Mouse (Mus musculus) left cerebral cortex, postnatal 36 days (tissue): ENCODE data around the gene Rps6kl1. TPM values are rescaled to one million over a fixed set of nuclear protein-coding genes. Genes with fewer than 3 reads are reported as not detected.
A peak's percentile ranks its signal among the peaks of the same experiment; 100 is the strongest.

ENCODE experiments used
- DNase-seq, 2 experiments: peaks; one replicate each; pipeline ENCODE4 v3.0.0; 2021 to 2022; ENCODE audit warnings: low spot score in 2 of 2, mixed read lengths in 1 of 2
- intact Hi-C: fragments of 180-260 bp; cut with DNase I; formaldehyde crosslinking; loops from one replicate; pipeline ENCODE4 v1.15.1; 2025
- total RNA-seq, 2 experiments: library from RNA; stranded (reverse); gene quantifications; 2 replicates each; pipeline ENCODE4 v1.2.3; 2021

Rps6kl1 gene
- total RNA-seq, 2 experiments from 2014 or later = 35.8 to 39.1 TPM

DNA sequence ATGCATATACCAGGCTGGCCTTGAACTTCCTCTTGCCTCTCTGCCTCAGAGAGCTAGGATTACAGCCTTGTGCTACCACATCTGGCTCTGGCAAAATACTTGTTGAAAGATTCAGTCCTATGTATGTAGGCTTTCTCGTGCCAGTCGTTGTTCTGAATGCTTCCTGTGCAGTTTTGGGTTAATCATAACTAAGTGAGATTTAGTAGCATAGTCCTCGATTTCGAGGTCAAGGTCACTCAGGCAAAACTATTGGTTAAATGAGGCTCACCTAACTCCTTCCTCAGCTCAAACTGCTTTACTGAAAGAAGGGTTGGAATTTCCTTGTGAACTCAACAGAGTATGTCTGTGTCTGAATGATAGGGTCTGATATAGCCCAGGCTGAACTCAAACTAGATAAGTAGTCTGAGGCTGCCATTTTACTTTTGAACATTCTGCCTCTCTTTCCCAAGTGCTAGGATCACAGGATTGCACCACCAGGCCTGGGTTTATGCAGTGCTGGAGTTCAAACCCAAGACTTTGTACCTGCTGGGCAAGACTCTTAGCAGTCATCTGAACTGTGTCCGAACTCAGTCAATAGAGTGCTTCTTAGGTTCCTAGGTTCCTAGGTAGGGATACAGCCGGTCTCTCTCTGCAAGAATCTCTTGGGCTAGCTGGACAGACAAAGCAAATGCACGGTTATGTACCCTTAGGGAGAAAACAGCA is 38.4 kb downstream of the Rps6kl1 start:
- DNase-seq = no peak
- intact Hi-C loops = no loop called here

DNA sequence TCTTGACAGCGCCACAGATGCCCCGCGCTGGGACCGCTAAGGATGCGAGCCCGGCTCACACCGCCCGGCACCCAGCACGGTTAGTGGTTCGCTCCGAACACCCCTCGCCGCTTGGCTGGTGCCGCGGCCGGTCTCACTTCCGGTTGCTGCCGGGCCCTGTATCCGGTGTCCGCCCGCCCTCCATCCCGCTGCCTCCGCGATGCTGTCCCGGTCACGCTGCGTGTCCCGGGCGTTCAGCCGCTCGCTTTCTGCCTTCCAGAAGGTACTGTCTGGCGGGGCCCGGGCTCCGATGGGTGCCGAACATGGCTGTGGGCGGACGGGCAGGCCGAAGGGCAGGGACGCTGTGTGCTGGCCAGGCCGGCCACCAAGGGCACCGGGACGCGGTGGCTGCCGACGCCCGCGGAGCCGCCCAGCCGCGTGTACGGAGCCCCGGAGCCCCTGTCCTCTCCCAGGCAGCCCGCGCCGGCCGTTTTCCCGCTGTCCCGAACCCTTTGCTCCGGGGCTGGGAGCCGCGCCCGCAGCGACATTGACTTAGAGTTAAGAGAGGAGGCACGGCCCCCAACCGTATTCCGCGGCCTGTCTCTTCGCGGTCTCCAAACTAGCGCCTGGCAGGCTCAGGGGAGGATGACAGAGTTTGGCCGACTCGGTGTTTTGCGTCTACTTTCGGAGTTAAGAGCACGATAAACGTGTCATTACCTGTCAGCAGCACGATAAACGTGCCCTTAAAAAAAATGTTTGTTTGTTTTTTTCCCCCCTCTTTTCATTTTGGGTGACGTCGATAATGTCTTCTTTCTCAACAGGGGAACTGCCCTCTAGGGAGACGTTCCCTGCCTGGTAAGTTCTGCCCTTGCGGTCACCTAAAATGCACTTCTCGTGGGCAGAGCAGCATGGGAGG is 40.1 kb downstream of the Rps6kl1 start, which contains the start of the genes Prox2 and Dlst:
TSS of gene Prox2 (minus strand) at position 62 of the 895 bp plus-strand sequence.
TSS of gene Dlst (plus strand) at position 136 of the 895 bp plus-strand sequence.
- intact Hi-C loops = no loop called here

DNA sequence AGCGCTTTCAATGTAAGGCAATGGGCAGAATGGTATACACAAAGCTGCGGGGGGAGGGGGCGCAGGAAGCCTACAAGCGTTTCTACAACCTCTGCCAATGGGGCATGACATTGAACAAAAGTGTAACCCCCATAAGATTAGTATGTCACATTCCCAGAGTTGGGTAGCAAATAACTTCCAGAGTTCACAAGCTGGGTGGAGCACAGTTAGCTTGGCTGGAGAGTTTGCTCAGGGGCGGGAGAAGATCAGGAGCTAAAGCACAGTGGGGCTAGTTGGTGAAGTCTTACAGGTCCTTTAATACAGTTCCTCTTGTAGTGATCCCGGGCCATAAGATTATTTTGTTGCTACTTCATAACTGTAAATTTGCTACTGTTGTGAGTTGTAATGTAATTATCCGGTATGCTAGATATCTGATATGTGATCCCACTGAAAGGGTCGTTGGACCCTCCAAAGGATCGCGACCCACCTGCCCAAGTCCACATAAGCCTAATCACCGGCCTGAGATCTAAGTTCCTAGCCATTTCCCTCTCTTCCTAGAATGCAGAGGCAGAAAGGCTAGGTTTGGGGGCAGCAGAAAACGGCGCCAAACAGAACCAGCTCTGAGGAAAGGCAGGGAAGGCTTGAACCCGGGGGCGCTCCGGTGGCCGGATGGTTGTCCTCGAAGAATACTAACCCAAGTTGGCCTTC is 40.9 kb downstream of the Rps6kl1 start:
- no peak for DNase-seq
- intact Hi-C loops = no loop called here

More for the DNA sequence above, 40.1 kb downstream of the Rps6kl1 start, which contains the start of the genes Prox2 and Dlst:
- DNase-seq = peak; percentile 88 to 91

DNA sequence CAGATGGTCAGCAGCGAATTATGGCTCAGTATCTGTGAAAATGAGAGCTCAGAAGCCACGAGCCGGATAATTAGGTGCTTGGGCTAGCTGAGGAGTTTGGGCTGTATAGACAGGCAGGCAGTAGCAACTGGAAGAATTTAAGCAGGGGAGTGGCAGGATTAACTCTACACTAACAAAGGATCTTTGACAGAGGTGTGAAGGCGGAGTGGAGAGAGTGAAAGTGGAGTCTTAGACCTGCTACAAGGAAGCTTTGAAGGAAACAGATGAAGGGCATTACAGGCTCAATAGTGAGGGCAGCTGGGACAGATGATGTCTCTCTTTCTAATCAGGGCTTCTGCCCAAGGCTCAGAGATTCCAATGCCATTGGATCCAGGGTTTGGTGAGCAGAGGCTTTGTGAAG is 41.6 kb downstream of the Rps6kl1 start:
- intact Hi-C loops = no loop called here
- no peak for DNase-seq

DNA sequence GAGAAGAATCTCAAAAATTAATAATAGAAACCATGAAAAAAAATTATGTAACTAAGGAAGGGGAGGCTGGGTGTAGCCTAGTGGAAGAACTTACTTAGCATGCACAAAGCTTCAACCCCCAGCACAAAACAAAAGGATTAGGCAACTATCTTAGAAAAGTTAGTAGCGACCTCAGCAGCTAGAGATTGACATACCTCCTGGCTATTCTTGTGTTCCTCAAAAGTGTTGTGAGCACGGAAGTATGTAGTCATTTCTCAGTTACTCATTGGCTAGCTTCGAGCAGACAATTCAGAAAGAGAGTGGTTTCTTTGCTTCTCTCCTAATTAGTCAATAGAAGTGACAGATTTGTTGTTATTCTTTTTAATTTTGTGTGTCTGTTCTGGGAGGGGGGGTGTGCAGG is 42.4 kb downstream of the Rps6kl1 start:
- no peak for DNase-seq
- intact Hi-C loops = no loop called here

DNA sequence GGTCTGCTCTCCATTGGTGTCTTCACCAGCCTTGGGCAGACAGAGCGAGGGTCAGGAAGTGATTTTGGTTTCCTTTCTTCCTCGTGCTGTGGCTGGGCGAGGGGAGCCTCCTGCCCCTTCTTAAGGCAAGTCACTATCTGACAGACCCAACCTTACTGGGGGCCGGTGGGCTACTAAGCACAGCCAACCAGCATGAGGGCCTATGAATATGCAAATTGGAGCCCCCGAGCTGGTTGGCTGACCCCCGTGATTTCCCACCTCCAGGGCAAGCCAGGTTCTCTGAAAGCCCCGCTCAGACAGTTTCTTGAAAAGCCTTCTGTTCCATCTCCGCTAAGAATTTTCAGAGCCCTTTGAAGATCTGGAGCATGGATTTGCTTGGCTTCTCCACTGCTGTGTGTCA is 44.8 kb downstream of the Rps6kl1 start:
- DNase-seq = no peak
- intact Hi-C loops = no loop called here

DNA sequence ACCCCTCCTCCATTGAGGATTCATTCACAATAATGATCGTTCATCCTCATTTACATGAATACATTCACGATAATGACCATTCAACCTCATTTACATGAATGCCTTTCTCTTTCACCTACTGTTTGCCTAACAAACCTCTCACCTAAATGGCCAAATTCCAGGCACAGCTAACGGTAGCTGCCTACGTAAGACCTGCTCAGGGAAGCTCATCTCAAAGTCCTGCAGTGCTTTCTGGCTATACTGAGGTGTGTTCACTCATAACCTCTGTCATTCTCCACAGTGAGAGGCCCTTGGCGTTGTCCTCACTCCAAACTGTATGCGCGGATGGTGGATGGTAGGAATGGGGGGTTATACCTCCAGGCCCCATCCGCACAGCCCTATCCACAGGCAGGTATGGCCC is 46.3 kb downstream of the Rps6kl1 start:
- intact Hi-C loops = no loop called here
- DNase-seq = no peak

DNA sequence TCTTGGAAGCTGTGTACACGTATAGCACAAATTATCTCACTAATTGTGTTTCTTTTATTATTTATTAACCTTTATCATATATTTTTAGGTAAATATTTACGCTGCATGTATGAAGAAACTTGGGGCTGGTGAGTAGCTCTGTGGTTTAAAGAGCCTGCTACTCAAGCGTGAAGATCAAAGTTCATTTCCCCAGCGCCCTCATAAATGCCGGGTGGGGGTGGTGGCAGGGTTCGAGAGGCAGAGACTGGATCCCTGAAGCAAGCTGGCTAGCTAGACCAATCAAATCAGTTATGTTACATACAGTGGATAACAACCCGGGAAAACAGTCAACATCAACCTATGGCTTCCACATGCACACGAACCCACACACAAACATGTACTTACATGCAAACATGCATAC is 48.0 kb downstream of the Rps6kl1 start:
- DNase-seq = no peak
- intact Hi-C loops = no loop called here

DNA sequence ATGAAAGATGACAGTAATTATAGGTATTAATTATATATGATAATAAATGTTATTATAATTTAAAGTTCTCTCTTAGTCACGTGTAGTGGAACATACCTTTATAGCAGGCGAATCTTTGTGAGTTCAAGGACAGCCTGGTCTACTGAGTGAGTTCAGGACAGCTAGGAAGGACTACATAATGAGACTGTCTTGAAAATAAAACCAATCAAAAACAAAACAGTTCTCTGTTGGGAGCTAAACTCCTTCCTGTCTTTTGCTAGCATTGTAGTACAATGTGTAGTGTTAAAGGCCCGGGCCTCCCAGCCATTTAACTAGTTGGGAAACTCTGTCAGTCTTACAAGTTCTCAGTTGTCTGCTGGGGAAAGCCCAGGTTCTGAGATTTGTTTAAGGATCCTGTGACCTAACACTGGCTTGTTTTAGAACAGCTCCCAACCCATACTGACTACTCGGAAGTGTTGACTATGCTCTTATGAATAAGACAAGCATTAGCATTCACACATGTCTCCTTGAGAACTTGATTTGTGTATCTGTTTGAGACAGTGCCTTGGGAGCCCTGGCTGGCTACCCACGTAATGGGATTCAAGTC is 49.5 kb downstream of the Rps6kl1 start:
- intact Hi-C loops = no loop called here

DNA sequence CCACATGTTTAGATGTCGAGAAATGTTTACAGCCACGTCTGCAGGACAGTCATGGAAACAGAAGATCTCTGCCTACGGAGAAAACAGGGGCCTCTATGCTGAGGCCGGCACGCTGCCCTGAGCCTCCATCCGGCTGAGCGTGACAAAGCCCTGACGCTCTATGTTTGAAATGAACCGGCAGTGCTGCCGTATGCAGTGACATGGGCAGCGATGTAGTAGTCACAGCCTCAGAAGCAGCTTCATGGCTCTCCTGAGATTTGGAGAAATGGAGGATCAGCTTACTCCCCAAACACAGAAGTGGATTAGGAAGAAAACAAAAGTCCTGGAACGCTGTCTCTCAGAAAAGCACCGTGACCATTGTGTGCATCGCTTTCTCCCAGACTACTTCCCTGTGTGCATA is 50.1 kb downstream of the Rps6kl1 start:
- intact Hi-C loops = no loop called here
- no peak for DNase-seq

More for the DNA sequence above, 49.5 kb downstream of the Rps6kl1 start:
- DNase-seq = no peak

DNA sequence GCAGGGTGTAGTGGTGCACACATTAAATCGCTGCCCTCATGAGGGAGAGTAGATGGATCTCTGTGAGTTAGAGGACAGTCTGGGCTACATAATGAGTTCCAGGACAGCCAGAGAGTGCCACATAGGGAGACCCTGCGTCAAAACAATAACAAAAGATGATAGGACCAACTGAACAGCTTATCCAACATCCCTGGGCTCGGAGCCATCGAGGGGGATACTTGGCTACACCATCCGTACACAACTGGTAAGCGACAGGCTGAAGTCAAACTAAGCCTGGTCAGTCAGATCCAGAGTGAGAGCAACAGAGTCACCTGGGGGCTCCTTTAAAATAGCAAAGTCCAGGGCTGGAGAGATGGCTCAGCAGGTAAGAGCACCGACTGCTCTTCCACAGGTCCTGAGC is 55.2 kb downstream of the Rps6kl1 start:
- no peak for DNase-seq
- intact Hi-C loops = no loop called here

DNA sequence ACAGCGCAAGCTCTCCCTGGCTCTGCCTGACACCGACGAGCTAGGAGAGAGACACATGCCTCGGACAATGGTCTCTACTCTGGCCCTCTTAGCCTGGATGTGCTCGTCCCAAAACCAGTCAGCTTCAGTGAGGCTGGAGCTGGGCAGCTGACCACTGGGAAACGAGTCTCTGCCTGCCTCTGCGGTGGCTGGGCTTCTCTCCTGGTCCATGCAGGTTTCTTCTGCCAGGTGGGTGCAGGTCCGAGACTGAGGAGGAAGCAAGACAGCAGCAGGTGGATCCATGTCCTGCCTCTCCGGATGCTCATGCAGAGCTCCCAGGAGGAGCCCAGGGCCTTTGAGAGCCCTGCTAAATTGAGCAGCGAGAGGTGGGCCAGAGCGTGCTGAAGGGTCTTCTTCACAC is 55.9 kb downstream of the Rps6kl1 start:
- intact Hi-C loops = no loop called here

DNA sequence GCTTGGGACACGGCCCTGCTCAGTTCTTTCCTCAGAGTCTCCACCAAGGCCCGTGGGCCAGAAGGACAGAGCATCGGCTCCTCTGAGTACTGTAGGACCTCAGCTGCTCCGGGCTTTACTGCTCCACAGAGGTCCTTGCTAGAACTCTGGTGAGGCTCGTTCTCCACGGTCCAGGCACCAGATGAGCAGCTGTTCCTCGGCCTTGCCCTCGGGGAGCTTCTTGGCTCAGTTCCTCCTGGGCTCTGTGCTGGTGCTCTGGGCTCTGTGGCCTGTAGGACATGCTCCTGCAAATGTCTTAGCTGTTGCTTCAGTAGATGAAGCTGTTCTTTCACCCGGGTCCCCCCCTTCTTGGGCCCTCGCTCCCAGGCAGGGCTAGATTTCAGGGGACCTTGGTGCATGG is 56.4 kb downstream of the Rps6kl1 start:
- no peak for DNase-seq
- intact Hi-C loops = no loop called here

More for the DNA sequence above, 55.9 kb downstream of the Rps6kl1 start:
- no peak for DNase-seq

DNA sequence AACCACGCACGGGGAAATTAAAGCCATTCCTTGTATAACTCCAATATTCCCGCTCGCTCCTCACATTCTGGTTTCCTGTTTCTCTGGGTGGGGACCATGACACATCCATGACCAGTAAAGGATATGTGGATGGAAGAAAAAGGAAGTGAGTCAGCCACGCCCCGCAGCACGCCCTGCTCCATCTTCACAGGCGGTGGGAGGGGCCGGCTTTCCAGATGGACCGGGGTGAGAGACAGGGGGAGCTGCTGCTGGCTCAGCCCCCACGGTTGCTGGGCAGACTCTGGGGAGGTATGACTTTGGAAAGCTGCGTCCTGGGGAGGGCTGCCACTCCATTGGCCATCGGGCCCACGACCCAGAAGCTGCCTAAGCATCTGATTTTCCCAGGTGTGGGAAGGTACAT is 57.1 kb downstream of the Rps6kl1 start:
- intact Hi-C loops = no loop called here
- DNase-seq = peak; percentile 58 to 59

DNA sequence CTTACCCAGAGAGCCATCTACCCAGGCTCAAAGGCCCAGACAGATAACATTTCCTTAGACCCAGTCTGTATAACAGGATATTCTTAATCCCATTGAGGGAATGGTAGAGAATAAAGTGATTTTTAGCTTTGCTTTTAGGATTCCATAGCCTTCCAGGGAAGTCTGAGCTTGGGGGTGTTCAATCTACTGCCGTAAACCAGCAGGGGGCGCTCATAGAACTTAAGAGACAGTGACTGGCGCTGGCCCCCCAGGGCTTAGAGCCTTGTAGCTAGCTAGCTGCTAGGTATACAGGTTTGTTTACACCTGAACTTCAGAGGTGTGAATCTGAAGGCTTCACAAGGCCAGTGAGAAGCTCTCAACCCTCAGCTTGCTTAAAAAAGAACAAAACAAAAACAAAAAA is 58.9 kb downstream of the Rps6kl1 start:
- peak; percentile 29 to 46 for DNase-seq
- intact Hi-C loops = no loop called here

DNA sequence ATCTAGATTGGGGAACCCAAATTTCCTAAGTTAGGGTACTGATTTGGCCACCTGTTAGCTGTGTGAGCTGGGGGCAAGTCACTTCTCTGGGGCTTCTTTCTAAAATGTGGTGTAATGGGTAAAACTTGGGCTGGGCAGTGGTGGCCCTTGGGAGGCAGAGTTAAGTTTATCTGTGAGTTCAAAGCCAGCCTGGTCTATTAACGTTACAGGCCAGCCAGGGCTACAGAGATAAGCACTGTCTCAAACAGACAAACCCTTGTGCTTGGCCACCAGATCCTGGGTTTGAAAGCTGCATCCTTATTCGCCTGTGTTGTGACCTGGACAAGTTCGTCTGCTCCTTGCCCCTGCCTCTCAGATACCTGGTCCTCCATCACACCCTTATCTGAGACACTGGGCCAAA is 59.9 kb downstream of the Rps6kl1 start:
- intact Hi-C loops = no loop called here
- no peak for DNase-seq

DNA sequence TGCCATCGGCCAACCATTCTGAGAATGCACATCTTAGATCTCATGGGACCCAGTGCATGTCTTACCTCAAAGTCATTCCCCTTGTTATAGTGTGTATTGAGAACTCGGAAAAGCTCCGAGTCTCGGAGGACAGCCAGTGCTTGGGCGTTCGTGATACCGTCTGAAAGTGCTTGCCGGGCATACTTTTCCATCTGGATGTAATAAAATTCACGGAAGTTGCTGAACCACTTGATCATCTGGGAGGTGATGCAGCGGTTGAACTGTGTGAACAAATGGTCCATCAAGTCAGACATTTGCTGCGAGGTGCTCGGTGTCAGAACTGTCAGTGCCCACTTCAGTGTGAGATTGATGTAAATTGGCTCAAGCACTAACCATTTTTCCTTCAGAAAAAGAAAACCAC is 63.2 kb downstream of the Rps6kl1 start:
- intact Hi-C loops = no loop called here
- DNase-seq = no peak
